Mouse (Mus musculus) urinary bladder, postnatal 25 days (tissue): ENCODE results near the gene Hs3st2.

Experiments used
- DNase-seq: peaks from one replicate; pipeline ENCODE4 v3.0.0; 2022; ENCODE audit warnings: low spot score

Gene Hs3st2

GRCm38 (mm10) chr7:121460626-121461025 lies 69.0 kb downstream of the Hs3st2 start:
- no peak for DNase-seq

GRCm38 (mm10) chr7:121464441-121464840 lies 72.8 kb downstream of the Hs3st2 start:
- DNase-seq, result no peak

- no peak for DNase-seq
These were observed 73.5 kb downstream of the Hs3st2 start for GRCm38 (mm10) chr7:121465111-121465510.

GRCm38 (mm10) chr7:121466331-121466730 lies 74.7 kb downstream of the Hs3st2 start:
- no peak for DNase-seq

GRCm38 (mm10) chr7:121469435-121469834 lies 77.8 kb downstream of the Hs3st2 start:
- no peak for DNase-seq

GRCm38 (mm10) chr7:121478302-121478701 lies 86.6 kb downstream of the Hs3st2 start:
- DNase-seq, result no peak

- no peak for DNase-seq
These were observed 88.4 kb downstream of the Hs3st2 start for GRCm38 (mm10) chr7:121480106-121480505.

- DNase-seq, result no peak
These were observed 92.9 kb downstream of the Hs3st2 start for GRCm38 (mm10) chr7:121484590-121484989.

- DNase-seq, result no peak
These were observed 93.6 kb downstream of the Hs3st2 start for GRCm38 (mm10) chr7:121485266-121485665.

- DNase-seq, result no peak
These were observed 95.6 kb downstream of the Hs3st2 start for GRCm38 (mm10) chr7:121487291-121487690.

- no peak for DNase-seq
These were observed 97.7 kb downstream of the Hs3st2 start for GRCm38 (mm10) chr7:121489401-121489800.

GRCm38 (mm10) chr7:121491455-121492005 lies 99.9 kb downstream of the Hs3st2 start:
- no peak for DNase-seq

GRCm38 (mm10) chr7:121500516-121500915 lies 108.9 kb downstream of the Hs3st2 start:
- no peak for DNase-seq

- no peak for DNase-seq
These were observed 110.0 kb downstream of the Hs3st2 start for GRCm38 (mm10) chr7:121501666-121502065.

- no peak for DNase-seq
These were observed 125.1 kb downstream of the Hs3st2 start for GRCm38 (mm10) chr7:121516727-121517126.

GRCm38 (mm10) chr7:121517165-121517591 lies 125.5 kb downstream of the Hs3st2 start:
- DNase-seq, result no peak

GRCm38 (mm10) chr7:121522125-121522524 lies 130.5 kb downstream of the Hs3st2 start:
- no peak for DNase-seq

- DNase-seq, result no peak
These were observed 137.4 kb downstream of the Hs3st2 start for GRCm38 (mm10) chr7:121529023-121529422.

- DNase-seq, result no peak
These were observed 142.0 kb downstream of the Hs3st2 start for GRCm38 (mm10) chr7:121533639-121534038.

GRCm38 (mm10) chr7:121534386-121534785 lies 142.7 kb downstream of the Hs3st2 start:
- DNase-seq, result no peak

GRCm38 (mm10) chr7:121535987-121536386 lies 144.3 kb downstream of the Hs3st2 start:
- DNase-seq, result no peak

- peak; percentile 4 for DNase-seq
These were observed 148.0 kb downstream of the Hs3st2 start for GRCm38 (mm10) chr7:121539405-121540275.

GRCm38 (mm10) chr7:121542458-121542857 lies 150.8 kb downstream of the Hs3st2 start:
- DNase-seq, result no peak
